Mouse (Mus musculus): Measurements from ENCODE around the gene Slain2. TPM values are rescaled to one million over a fixed set of nuclear protein-coding genes. Genes with fewer than 3 reads are reported as not detected.
A peak's percentile ranks its signal among the peaks of the same experiment; 100 is the strongest.

The Slain2 gene
- polyA plus RNA-seq, 1 experiment from 2014 or later, result 22.8 TPM

GRCm38 (mm10) chr5:72896478-72897279, 17.4 kb upstream of the Slain2 start:
- 80% methylated on average over 18 of the region's 18 CpGs for WGBS
- no peak overlapping the region for H3K27ac ChIP-seq (ENCODE audit: low read depth, low read length)
- H3K9ac ChIP-seq (ENCODE audit: low read length), result no peak overlapping the region
- H3K4me1 ChIP-seq (replicated peaks; ENCODE audit: control insufficient read depth, insufficient read depth, low read length), result no peaks in the 10 kb centered on the region
- H3K36me3 ChIP-seq (ENCODE audit: control insufficient read depth, insufficient read depth, low read length), result no peaks in the 10 kb centered on the region
- DNase-seq (ENCODE audit: low spot score) (no peak), ATAC-seq (replicated peaks; ENCODE audit: low FRiP score) (no peak)
- H3K27me3 ChIP-seq (ENCODE audit: control insufficient read depth, insufficient read depth, low read length), result no peaks in the 10 kb centered on the region
- H3K4me2 ChIP-seq (ENCODE audit: low read depth, low read length, severe bottlenecking), result no peak overlapping the region
- H3K4me3 ChIP-seq (ENCODE audit: low read depth, low read length), result no peak overlapping the region
- no peaks in the 10 kb centered on the region for H3K9me3 ChIP-seq (ENCODE audit: control insufficient read depth, low read length)

GRCm38 (mm10) chr5:72897998-72898397, 16.1 kb upstream of the Slain2 start:
- 54% methylated on average over 6 of the region's 6 CpGs for whole genome bisulfite sequencing
- no peaks in the 10 kb centered on the region for H3K27me3 ChIP-seq (ENCODE audit: control insufficient read depth, insufficient read depth, low read length)
- ATAC-seq (replicated peaks; ENCODE audit: low FRiP score) (no peak), DNase-seq (ENCODE audit: low spot score) (peak; percentile 25)
- H3K4me3 ChIP-seq (ENCODE audit: low read depth, low read length), result no peak overlapping the region
- H3K9ac ChIP-seq (ENCODE audit: low read length), result no peak overlapping the region
- H3K9me3 ChIP-seq (ENCODE audit: control insufficient read depth, low read length), result no peaks in the 10 kb centered on the region
- H3K4me2 ChIP-seq (ENCODE audit: low read depth, low read length, severe bottlenecking), result no peak overlapping the region
- no peaks in the 10 kb centered on the region for H3K36me3 ChIP-seq (ENCODE audit: control insufficient read depth, insufficient read depth, low read length)
- 0 out of 2 replicates have a peak, but pooled peaks cover 3% of the 10 kb centered on the region for H3K4me1 ChIP-seq (replicated peaks; ENCODE audit: control insufficient read depth, insufficient read depth, low read length)
- H3K27ac ChIP-seq (ENCODE audit: low read depth, low read length), result no peak overlapping the region

- 92% methylated on average over 8 of the region's 8 CpGs for WGBS
- Histone ChIP-seq H3K27me3 (ENCODE audit: control insufficient read depth, insufficient read depth, low read length) (no peaks in the 10 kb centered on the region), H3K4me2 (ENCODE audit: low read depth, low read length, severe bottlenecking) (no peak overlapping the region), H3K9me3 (ENCODE audit: control insufficient read depth, low read length) (no peaks in the 10 kb centered on the region), H3K4me3 (ENCODE audit: low read depth, low read length) (no peak overlapping the region), H3K4me1 (replicated peaks; ENCODE audit: control insufficient read depth, insufficient read depth, low read length) (0 out of 2 replicates have a peak, but pooled peaks cover 3% of the 10 kb centered on the region), H3K36me3 (ENCODE audit: control insufficient read depth, insufficient read depth, low read length) (no peaks in the 10 kb centered on the region), H3K27ac (ENCODE audit: low read depth, low read length) (no peak overlapping the region), H3K9ac (ENCODE audit: low read length) (no peak overlapping the region)
- DNase-seq (ENCODE audit: low spot score), result peak; percentile 18
- ATAC-seq (replicated peaks; ENCODE audit: low FRiP score), result no peak
These were observed 14.8 kb upstream of the Slain2 start for GRCm38 (mm10) chr5:72899255-72899654.

- H3K4me3 ChIP-seq (ENCODE audit: low read depth, low read length), result no peak overlapping the region
- no peaks in the 10 kb centered on the region for H3K36me3 ChIP-seq (ENCODE audit: control insufficient read depth, insufficient read depth, low read length)
- no peak overlapping the region for H3K4me2 ChIP-seq (ENCODE audit: low read depth, low read length, severe bottlenecking)
- H3K9me3 ChIP-seq (ENCODE audit: control insufficient read depth, low read length), result no peaks in the 10 kb centered on the region
- H3K9ac ChIP-seq (ENCODE audit: low read length), result no peak overlapping the region
- no peak for DNase-seq (ENCODE audit: low spot score)
- ATAC-seq (replicated peaks; ENCODE audit: low FRiP score), result no peak
- H3K4me1 ChIP-seq (replicated peaks; ENCODE audit: control insufficient read depth, insufficient read depth, low read length), result 0 out of 2 replicates have a peak, but pooled peaks cover 3% of the 10 kb centered on the region
- H3K27me3 ChIP-seq (ENCODE audit: control insufficient read depth, insufficient read depth, low read length), result no peaks in the 10 kb centered on the region
- WGBS, result 90% methylated on average over 4 of the region's 4 CpGs
- H3K27ac ChIP-seq (ENCODE audit: low read depth, low read length), result no peak overlapping the region
These were observed 12.2 kb upstream of the Slain2 start for GRCm38 (mm10) chr5:72901866-72902265.

GRCm38 (mm10) chr5:72902312-72902711, 11.8 kb upstream of the Slain2 start:
- no peak overlapping the region for H3K4me3 ChIP-seq (ENCODE audit: low read depth, low read length)
- DNase-seq (ENCODE audit: low spot score) (no peak), ATAC-seq (replicated peaks; ENCODE audit: low FRiP score) (no peak)
- H3K9ac ChIP-seq (ENCODE audit: low read length), result no peak overlapping the region
- no peaks in the 10 kb centered on the region for H3K36me3 ChIP-seq (ENCODE audit: control insufficient read depth, insufficient read depth, low read length)
- 0 out of 2 replicates have a peak, but pooled peaks cover 3% of the 10 kb centered on the region for H3K4me1 ChIP-seq (replicated peaks; ENCODE audit: control insufficient read depth, insufficient read depth, low read length)
- no peak overlapping the region for H3K4me2 ChIP-seq (ENCODE audit: low read depth, low read length, severe bottlenecking)
- H3K27me3 ChIP-seq (ENCODE audit: control insufficient read depth, insufficient read depth, low read length), result no peaks in the 10 kb centered on the region
- no peaks in the 10 kb centered on the region for H3K9me3 ChIP-seq (ENCODE audit: control insufficient read depth, low read length)
- WGBS, result 51% methylated on average over 3 of the region's 3 CpGs
- H3K27ac ChIP-seq (ENCODE audit: low read depth, low read length), result no peak overlapping the region

- 93% methylated on average over 3 of the region's 3 CpGs for WGBS
- H3K27ac ChIP-seq (ENCODE audit: low read depth, low read length), result no peak overlapping the region
- ATAC-seq (replicated peaks; ENCODE audit: low FRiP score) (no peak), DNase-seq (ENCODE audit: low spot score) (no peak)
- H3K27me3 ChIP-seq (ENCODE audit: control insufficient read depth, insufficient read depth, low read length), result no peaks in the 10 kb centered on the region
- no peak overlapping the region for H3K4me3 ChIP-seq (ENCODE audit: low read depth, low read length)
- H3K36me3 ChIP-seq (ENCODE audit: control insufficient read depth, insufficient read depth, low read length), result no peaks in the 10 kb centered on the region
- no peak overlapping the region for H3K9ac ChIP-seq (ENCODE audit: low read length)
- no peak overlapping the region for H3K4me2 ChIP-seq (ENCODE audit: low read depth, low read length, severe bottlenecking)
- no peaks in the 10 kb centered on the region for H3K9me3 ChIP-seq (ENCODE audit: control insufficient read depth, low read length)
- 0 out of 2 replicates have a peak, but pooled peaks cover 3% of the 10 kb centered on the region for H3K4me1 ChIP-seq (replicated peaks; ENCODE audit: control insufficient read depth, insufficient read depth, low read length)
These were observed 11.1 kb upstream of the Slain2 start for GRCm38 (mm10) chr5:72902876-72903516.

GRCm38 (mm10) chr5:72904903-72905790, 9.0 kb upstream of the Slain2 start:
- H3K4me3 ChIP-seq (ENCODE audit: low read depth, low read length), result no peak overlapping the region
- no peak overlapping the region for H3K4me2 ChIP-seq (ENCODE audit: low read depth, low read length, severe bottlenecking)
- no peaks in the 10 kb centered on the region for H3K9me3 ChIP-seq (ENCODE audit: control insufficient read depth, low read length)
- H3K27me3 ChIP-seq (ENCODE audit: control insufficient read depth, insufficient read depth, low read length), result no peaks in the 10 kb centered on the region
- WGBS, result 84% methylated on average over 18 of the region's 18 CpGs
- ATAC-seq (replicated peaks; ENCODE audit: low FRiP score) (no peak), DNase-seq (ENCODE audit: low spot score) (no peak)
- 0 out of 2 replicates have a peak, but pooled peaks cover 3% of the 10 kb centered on the region for H3K4me1 ChIP-seq (replicated peaks; ENCODE audit: control insufficient read depth, insufficient read depth, low read length)
- no peak overlapping the region for H3K27ac ChIP-seq (ENCODE audit: low read depth, low read length)
- H3K36me3 ChIP-seq (ENCODE audit: control insufficient read depth, insufficient read depth, low read length), result no peaks in the 10 kb centered on the region
- no peak overlapping the region for H3K9ac ChIP-seq (ENCODE audit: low read length)

GRCm38 (mm10) chr5:72907402-72907801, 6.7 kb upstream of the Slain2 start:
- WGBS, result 87% methylated on average over 6 of the region's 6 CpGs
- 0 out of 2 replicates have a peak, but pooled peaks cover 2% of the 10 kb centered on the region for H3K4me1 ChIP-seq (replicated peaks; ENCODE audit: control insufficient read depth, insufficient read depth, low read length)
- ATAC-seq (replicated peaks; ENCODE audit: low FRiP score), result no peak
- no peaks in the 10 kb centered on the region for H3K27me3 ChIP-seq (ENCODE audit: control insufficient read depth, insufficient read depth, low read length)
- no peaks in the 10 kb centered on the region for H3K36me3 ChIP-seq (ENCODE audit: control insufficient read depth, insufficient read depth, low read length)
- no peaks in the 10 kb centered on the region for H3K9me3 ChIP-seq (ENCODE audit: control insufficient read depth, low read length)
- no peak overlapping the region for H3K4me2 ChIP-seq (ENCODE audit: low read depth, low read length, severe bottlenecking)
- H3K9ac ChIP-seq (ENCODE audit: low read length), result no peak overlapping the region
- H3K4me3 ChIP-seq (ENCODE audit: low read depth, low read length), result no peak overlapping the region
- no peak overlapping the region for H3K27ac ChIP-seq (ENCODE audit: low read depth, low read length)
- no peak for DNase-seq (ENCODE audit: low spot score)

Data from forebrain, embryonic 11.5 days (tissue).